Mouse (Mus musculus) ZHBTc4 (cell line): ENCODE measurements at regions not wholly inside any gene's neighbourhood (a gene's known extent, or its start where the extent isn't known, plus 50 kb on each side); places are given as distances from the start of the nearest gene placed in this dataset.

Experiments
- DNase-seq: peaks from one replicate; pipeline ENCODE4 v3.0.0-alpha.2; 2011; ENCODE audit warnings: low read depth, low spot score

- DNase-seq, result no peak
Observed at GRCm38 (mm10) chr14:106364767-106365623, 259.0 kb downstream of the Trim52 start.

- DNase-seq, result no peak
Observed at GRCm38 (mm10) chr14:106365624-106366118, 259.7 kb downstream of the Trim52 start.

GRCm38 (mm10) chr14:106373451-106373850 lies 267.5 kb downstream of the Trim52 start:
- DNase-seq, result no peak

GRCm38 (mm10) chr14:106379645-106380044 lies 273.6 kb downstream of the Trim52 start:
- DNase-seq, result no peak

GRCm38 (mm10) chr14:106387671-106388070 lies 281.7 kb downstream of the Trim52 start:
- no peak for DNase-seq

- no peak for DNase-seq
Observed at GRCm38 (mm10) chr14:106390546-106390945, 284.5 kb downstream of the Trim52 start.

GRCm38 (mm10) chr14:106393978-106394377 lies 288.0 kb downstream of the Trim52 start:
- DNase-seq, result no peak

- no peak for DNase-seq
Observed at GRCm38 (mm10) chr14:106412917-106413558, 307.0 kb downstream of the Trim52 start.

- DNase-seq, result no peak
Observed at GRCm38 (mm10) chr14:106424714-106425113, 318.7 kb downstream of the Trim52 start.

GRCm38 (mm10) chr14:106428594-106428993 lies 322.6 kb downstream of the Trim52 start:
- DNase-seq, result no peak

GRCm38 (mm10) chr14:106439282-106439681 lies 333.3 kb downstream of the Trim52 start:
- DNase-seq, result peak; percentile 76

GRCm38 (mm10) chr14:106489074-106489473 lies 383.1 kb downstream of the Trim52 start:
- DNase-seq, result no peak

- DNase-seq, result no peak
Observed at GRCm38 (mm10) chr14:106491389-106491788, 385.4 kb downstream of the Trim52 start.

- DNase-seq, result peak; percentile 75
Observed at GRCm38 (mm10) chr14:106500344-106501135, 394.5 kb downstream of the Trim52 start.

GRCm38 (mm10) chr14:106506921-106507320 lies 400.9 kb downstream of the Trim52 start:
- no peak for DNase-seq

GRCm38 (mm10) chr14:106518552-106519358 lies 412.8 kb downstream of the Trim52 start:
- no peak for DNase-seq

GRCm38 (mm10) chr14:106520808-106521207 lies 414.8 kb downstream of the Trim52 start:
- no peak for DNase-seq

GRCm38 (mm10) chr14:106550150-106550549 lies 444.2 kb downstream of the Trim52 start:
- DNase-seq, result no peak

- DNase-seq, result no peak
Observed at GRCm38 (mm10) chr14:106579281-106579680, 473.3 kb downstream of the Trim52 start.

- no peak for DNase-seq
Observed at GRCm38 (mm10) chr14:106581886-106582285, 475.9 kb downstream of the Trim52 start.

- no peak for DNase-seq
Observed at GRCm38 (mm10) chr14:106593352-106593751, 487.4 kb downstream of the Trim52 start.
